Mouse (Mus musculus): ENCODE results near the gene Ldha.
A peak's percentile ranks its signal among the peaks of the same experiment; 100 is the strongest.

The Ldha gene

DNA sequence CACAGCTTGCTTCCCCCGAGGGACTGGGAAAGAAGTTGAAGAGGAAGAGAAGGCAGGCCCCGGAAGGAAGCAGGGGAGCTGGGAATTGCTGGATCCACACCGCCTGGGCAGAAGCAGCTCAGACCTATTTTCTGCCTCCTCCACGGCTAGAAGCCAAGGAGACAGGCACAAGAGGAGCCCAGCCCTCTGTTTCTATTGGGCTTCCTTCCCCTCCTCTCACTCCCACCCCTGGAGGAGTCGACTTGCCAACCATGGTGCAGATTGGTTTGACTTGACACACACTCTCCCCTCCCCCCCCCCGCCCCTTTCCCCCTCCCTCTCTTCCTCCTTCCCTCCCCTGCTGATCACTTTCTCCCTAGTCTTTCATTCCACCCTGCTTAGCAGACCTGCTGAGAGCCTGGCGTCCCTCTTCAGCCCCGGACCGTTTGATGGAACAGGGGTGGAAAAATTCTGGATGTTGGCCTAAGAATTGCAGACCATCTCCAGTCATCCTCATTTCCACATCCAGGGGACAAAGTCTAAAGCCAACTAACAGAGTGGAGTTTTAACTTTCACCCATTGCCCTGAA lies 3.1 kb upstream of the Ldha start:
- no peak for DNase-seq (ENCODE audit: low read depth, low spot score)

- DNase-seq (ENCODE audit: low read depth, low spot score), result peak; percentile 89
Measured at GRCm38 (mm10) chr7:46838891-46839302, 2.4 kb upstream of the Ldha start.

- no peak for DNase-seq (ENCODE audit: low read depth, low spot score)
Measured at GRCm38 (mm10) chr7:46839446-46839845, 1.8 kb upstream of the Ldha start.

DNA sequence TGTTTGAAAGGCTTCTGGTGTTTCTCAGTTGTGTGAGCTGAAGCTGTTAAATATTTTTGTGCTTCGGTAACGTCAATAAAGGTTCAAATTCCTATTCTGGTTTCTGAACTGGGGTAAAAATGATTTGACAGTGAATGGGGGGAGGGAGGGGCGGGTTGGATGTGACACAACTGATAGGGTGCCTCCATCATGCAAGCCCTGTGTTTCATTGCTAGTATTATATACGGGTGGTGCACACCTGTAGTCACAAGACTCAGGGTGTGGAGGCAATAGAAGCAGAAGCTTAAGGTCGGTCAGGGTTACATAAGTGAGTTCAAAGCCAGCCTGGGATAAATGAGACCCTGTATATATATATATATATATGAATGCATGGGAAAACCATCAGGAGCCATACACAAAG lies 1.4 kb upstream of the Ldha start:
- DNase-seq (ENCODE audit: low read depth, low spot score), result no peak

GRCm38 (mm10) chr7:46840326-46840725 lies 949 bp upstream of the Ldha start:
- DNase-seq (ENCODE audit: low read depth, low spot score), result no peak

DNA sequence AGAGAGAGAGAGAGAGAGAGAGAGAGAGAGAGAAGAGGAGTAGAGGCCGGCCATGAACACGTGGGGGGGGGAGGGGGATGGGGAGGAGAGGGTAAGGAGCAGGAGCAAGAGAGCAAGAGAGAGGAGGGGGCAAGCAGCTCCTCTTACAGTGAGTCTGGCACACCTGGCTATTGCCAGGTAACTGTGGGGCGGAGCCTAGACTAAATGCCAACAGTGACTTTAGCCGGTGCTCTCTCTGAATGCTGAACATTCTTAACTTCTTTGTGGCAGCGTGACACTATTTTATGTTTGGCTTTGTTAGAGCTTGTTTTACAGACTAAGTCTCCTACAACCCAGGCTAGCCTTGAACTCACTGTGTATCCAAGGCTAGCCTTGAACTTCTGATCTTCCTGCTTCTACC lies 1.0 kb downstream of the Ldha start:
- DNase-seq (ENCODE audit: low read depth, low spot score), result no peak

DNA sequence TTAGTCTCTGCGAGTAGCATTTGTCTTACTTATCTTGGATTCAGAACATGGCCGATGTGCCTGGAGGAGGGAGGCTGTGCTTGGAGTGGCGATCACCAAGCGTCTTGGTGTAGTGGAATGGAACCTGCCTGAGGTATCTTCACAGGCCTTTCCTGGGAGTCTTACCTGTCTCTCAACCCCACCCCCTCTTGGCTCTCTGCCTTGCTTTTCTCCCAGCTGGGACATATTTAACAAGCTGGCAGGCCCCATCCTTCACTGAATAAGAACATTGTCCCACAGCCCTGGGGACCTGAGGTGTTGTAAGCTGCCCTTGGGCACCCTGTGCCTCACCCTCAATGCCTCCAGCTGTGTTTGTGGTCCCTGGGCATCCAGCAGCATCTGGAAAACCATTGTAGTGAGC lies 2.3 kb downstream of the Ldha start:
- no peak for DNase-seq (ENCODE audit: low read depth, low spot score)

- DNase-seq (ENCODE audit: low read depth, low spot score), result peak; percentile 96
Measured at GRCm38 (mm10) chr7:46845211-46845977, 4.1 kb downstream of the Ldha start.

GRCm38 (mm10) chr7:46845978-46846485 lies 4.8 kb downstream of the Ldha start:
- DNase-seq (ENCODE audit: low read depth, low spot score), result no peak

GRCm38 (mm10) chr7:46846486-46847244 lies 5.4 kb downstream of the Ldha start:
- DNase-seq (ENCODE audit: low read depth, low spot score), result peak; percentile 90

DNA sequence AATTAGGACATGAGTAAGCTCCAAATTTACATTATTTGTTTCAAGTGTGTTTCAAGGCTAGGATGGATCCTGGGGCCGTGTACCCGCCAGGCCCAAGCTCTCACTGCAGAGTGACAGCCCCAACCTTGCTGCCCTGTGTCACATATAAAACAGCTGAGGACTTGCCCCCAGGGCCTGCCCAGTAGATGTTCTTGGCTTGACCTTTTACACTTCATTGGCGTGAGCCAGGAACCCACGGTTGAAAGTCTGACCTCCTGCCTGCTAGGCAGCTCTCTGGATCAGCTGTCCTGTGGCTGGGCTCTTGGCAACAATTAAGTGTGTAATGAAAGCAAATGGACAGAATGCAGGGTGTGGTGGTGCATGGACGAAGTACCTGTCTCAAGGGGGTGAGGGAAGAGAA lies 8.0 kb downstream of the Ldha start:
- DNase-seq (ENCODE audit: low read depth, low spot score), result no peak

DNA sequence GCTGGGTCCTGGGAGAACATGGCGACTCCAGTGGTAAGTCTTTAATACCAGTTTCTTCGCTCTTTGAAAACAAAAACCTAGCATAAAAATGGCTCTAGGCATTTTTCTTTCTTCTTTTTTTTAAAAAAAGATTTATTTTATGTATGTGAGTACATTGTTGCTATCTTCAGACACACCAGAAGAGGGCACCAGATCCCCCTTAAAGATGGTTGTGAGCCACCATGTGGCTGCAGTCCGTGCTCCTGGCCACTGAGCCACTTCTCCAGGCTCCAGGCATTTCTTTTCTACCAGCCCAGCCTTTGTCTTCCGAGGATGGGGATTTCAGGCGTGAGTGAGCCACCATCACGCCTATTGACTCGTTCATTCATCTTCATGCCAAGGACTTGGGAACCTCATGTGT lies 9.8 kb downstream of the Ldha start:
- no peak for DNase-seq (ENCODE audit: low read depth, low spot score)

GRCm38 (mm10) chr7:46852666-46853065 lies 11.4 kb downstream of the Ldha start:
- DNase-seq (ENCODE audit: low read depth, low spot score), result no peak

- DNase-seq (ENCODE audit: low read depth, low spot score), result peak; percentile 63
Measured at GRCm38 (mm10) chr7:46853365-46853764, 12.1 kb downstream of the Ldha start.

DNA sequence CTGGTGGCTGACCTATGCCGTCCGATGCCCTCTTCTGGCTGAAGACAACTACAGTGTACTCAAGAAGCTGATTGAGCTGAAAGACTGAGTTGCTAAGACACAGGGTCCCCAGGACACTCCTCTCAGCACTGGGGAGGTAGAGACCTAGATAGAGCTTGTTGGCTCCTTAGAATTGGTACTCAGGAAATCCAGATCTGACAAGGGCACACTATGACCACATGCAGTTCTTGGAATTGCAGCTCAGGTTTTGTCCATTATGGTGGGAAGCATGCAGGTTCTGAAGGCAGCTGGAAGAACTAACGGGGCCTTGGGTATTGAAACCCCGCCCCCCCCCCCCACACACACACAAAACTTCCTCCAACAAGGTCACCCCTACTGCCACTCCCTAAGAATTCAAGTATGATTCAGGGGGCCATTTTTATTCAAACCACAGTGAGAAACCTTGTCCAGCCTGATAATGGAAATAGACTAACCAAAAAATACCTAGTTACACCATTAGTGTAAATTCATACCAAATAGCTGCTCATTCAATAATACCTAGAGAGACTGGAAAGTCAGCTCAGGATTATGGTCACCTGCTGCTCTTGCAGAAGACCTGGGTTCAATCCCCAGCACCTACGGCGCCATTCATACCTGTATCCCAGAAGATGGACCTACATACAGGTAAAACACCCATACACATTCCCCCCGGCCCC lies 14.7 kb downstream of the Ldha start:
- peak; percentile 43 for DNase-seq (ENCODE audit: low read depth, low spot score)

DNA sequence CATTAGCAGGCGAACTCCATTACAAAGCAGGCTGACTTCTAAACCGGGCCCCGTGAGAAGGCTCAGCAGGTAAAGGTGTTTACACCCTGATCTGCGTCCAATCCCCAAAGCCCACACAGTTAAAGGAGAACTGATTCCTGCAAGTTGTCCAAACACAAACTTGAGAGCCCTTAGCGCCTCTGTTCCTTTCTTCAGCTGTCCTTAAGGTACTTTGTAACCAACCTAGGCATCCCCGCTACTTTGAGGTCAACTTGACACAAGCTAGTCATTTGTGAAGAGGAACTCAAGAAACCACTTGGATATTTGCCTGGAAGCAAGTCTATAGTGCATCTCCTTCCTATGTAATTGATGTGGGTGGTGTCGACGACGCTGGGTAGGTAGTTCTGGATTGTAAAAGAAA lies 16.2 kb downstream of the Ldha start:
- DNase-seq (ENCODE audit: low read depth, low spot score), result no peak

DNA sequence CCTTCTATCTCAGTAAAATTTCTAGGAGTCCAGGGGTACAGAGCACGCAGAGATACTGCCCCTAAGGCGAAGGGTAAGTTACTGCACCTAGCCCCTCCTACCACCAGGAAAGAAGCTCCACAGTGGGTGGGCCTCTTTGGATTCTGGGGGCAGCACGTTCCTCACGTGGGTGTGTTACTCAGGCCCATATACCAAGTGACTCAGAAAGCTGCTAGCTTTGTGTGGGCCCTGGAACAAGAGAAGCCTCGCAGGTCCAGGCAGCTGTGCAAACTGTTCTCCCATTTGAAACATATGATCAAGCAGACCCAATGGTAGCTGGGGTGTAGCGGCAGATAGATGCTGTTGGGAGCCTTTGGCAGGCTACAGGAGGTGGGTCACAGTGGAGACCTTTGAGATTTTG lies 17.8 kb downstream of the Ldha start:
- DNase-seq (ENCODE audit: low read depth, low spot score), result no peak

GRCm38 (mm10) chr7:46860996-46861395 lies 19.7 kb downstream of the Ldha start, which contains the start of gene Ldhc:
TSS of gene Ldhc (plus strand) at chr7:46861203.
- DNase-seq (ENCODE audit: low read depth, low spot score), result peak; percentile 39

DNA sequence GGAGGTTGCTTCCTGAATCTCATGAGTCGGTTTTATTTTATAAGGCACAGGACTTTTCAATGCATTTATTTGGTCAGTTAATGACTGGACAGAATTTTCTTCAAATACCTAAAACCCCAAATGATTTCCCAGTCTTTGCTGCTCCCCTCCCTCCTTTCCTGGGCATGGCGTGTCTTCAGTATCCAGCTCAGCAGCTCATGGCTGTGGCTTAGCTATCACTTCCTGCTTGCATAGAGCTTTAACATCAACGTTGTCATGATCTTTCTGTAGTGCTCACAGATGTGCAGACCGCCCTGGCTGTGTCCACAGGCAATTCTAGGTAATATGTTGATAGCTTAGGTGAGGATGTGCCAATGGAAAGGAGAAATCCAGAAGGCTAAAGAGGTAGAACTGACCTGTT lies 30.7 kb downstream of the Ldha start:
- DNase-seq (ENCODE audit: low read depth, low spot score), result no peak

DNA sequence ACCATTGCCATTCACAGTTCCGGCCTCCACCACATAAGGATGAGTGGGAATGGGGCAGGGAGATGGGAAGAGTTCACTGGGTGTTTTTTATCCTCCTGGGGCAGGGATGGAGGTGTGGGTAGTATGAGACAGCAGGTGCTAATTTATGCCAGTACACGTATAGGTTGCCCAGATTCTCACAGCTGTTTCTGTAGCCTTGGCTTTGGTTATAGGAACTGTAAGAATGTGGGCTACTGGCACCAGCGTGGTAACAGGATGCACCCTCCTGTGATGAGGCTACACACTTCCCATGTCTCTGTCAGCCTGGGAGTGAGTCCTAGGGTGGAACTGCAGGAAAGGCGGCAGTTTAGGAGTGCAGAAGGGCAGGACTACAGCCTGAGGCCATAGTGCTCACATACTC lies 35.6 kb downstream of the Ldha start:
- DNase-seq (ENCODE audit: low read depth, low spot score), result no peak

- no peak for DNase-seq (ENCODE audit: low read depth, low spot score)
Measured at GRCm38 (mm10) chr7:46877255-46877654, 36.0 kb downstream of the Ldha start.

DNA sequence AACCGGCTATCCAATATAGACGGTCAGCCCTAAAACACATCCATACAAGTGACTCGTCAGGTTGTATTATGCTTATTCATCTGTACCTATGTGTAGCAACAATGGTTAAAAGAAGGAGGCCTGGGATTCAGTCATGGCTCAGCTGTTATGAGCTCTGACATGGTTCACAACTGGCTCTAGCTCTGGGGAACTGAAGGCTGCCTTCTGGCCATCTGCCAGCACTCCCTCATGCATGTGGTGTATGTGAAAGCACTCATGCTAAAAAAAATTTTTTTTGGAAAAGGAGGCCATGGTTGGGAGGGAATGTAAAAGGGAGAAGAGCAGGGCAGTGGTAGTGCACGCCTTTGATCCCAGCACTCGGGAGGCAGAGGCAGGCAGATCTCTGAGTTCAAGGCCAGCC lies 38.6 kb downstream of the Ldha start:
- no peak for DNase-seq (ENCODE audit: low read depth, low spot score)
